Mouse (Mus musculus): ENCODE data around the gene Rnf185. TPM values are rescaled to one million over a fixed set of nuclear protein-coding genes. Genes with fewer than 3 reads are reported as not detected.

The Rnf185 gene
- polyA plus RNA-seq (2012; rRNA removed; ENCODE audit: low replicate concordance): 24.0 and 45.3 TPM in 2 replicates

DNA sequence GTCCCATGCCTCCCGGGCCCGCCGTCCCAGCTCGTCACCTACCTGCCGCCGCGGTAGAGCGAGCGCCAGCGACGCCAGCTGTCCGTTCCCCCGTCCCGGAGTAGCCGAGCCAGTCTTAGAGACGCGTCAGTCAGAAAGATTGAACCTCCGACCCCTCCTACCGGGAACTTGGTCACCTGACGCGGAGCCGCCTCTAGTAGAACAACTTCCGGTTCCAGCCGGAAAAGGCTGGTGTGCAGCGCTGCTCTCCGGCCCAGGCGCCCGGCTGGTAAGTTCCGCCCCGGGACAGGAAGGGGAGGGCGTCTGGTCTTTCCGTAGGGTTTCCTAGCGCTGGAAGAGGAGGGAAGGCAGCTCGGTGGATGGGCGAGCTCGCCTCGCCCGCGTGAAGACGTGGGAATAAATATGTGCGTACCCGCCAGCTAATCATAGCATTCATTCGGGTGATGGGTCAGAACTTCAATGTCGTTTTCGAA lies at the start of gene Rnf185:
Rnf185 (minus strand) TSS at position 197 of the 473 bp plus-strand sequence.

DNA sequence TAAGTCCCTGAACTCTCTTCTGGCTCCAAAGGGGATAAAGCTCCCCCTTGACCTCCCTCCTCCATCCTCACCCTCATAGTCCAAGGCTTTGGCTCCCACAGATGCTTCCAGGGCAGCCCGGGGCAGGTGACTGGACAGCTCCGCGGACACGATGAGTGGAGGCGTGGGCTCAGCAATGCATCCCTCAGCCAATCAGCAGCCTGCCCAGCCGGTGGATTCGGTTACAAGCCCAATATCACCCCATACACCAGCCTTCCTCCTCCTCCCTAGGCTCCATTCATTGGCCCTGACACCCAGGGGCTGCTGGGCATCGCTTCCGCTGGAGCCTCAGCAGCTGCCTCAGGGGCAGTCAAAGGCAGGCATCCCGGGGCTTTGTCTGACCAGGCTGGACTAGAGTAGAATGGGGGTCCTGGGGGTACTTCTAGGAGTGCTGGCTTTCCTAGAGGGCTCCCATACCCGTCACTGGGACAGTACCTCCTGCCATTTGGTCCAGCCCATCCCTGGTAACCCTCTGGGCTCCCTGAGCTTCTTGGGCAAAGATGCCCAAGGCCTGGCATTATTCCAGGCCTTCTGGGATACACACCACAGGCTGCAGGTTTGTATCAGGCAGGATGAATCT lies 35.9 kb upstream of the Rnf185 start, which contains the start of gene Pla2g3:
Pla2g3 (plus strand) TSS at position 333 of the 619 bp plus-strand sequence.

DNA sequence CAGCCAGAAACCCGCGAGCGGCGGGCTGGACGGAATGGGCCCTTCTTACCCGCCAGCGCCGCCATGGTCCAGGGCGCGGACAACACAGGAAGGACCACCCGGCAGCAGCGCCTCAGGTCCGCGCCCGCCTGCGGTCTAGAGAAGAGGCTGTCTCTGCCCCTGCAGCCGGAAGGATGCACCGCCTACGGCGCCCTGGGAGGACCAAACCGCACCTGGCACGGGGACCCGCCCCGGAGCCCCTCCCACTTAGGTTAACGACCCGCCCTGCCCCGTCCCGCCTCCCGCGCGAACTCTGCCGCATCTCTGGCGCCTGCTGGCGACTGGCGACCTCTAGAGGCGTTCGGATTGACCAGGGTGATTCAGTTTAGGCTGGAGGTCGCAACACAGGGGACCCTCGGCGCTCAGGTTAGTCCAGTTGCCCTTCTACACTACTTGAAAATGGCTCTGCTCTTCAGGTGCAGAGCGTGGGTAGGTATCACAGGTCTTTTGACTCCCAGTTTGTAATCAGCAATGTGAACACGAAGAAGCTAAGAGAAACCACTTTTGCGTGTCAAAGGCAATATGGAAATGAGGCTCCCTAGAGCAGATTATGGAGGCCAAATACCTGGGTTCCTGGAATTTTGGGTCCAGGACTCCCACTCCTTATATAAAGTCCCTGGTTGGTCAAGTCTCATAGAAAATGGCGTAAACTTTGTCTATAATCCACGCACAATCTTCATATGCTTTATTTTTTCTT lies 43.0 kb downstream of the Rnf185 start, which contains the start of gene Limk2:
Limk2 (minus strand) TSS at position 193 of the 736 bp plus-strand sequence.

Other genes starting within 250 kb of the Rnf185 start
- 36.0 and 56.4 TPM in 2 replicates for gene Eif4enif1, start 250.0 kb downstream of the Rnf185 start, polyA plus RNA-seq (2012; rRNA removed; ENCODE audit: low replicate concordance)
- 15.5 and 28.1 TPM in 2 replicates for gene Drg1, start 185.9 kb downstream of the Rnf185 start, polyA plus RNA-seq (2012; rRNA removed; ENCODE audit: low replicate concordance)
- gene Patz1, start 163.5 kb downstream of the Rnf185 start, polyA plus RNA-seq (2012; rRNA removed; ENCODE audit: low replicate concordance): 24.7 and 51.7 TPM in 2 replicates
- 23.0 and 53.0 TPM in 2 replicates for gene Pik3ip1, start 122.0 kb downstream of the Rnf185 start, polyA plus RNA-seq (2012; rRNA removed; ENCODE audit: low replicate concordance)
- gene Limk2, start 43.2 kb downstream of the Rnf185 start, polyA plus RNA-seq (2012; rRNA removed; ENCODE audit: low replicate concordance): 68.0 and 81.3 TPM in 2 replicates
- 0.42 and 0.45 TPM in 2 replicates for gene Pla2g3, start 35.9 kb upstream of the Rnf185 start, polyA plus RNA-seq (2012; rRNA removed; ENCODE audit: low replicate concordance)
- gene Inpp5j, start 52.5 kb upstream of the Rnf185 start, polyA plus RNA-seq (2012; rRNA removed; ENCODE audit: low replicate concordance): 4.0 and 5.4 TPM in 2 replicates
- 88.8 and 176 TPM in 2 replicates for gene Selenom, start 62.3 kb upstream of the Rnf185 start, polyA plus RNA-seq (2012; rRNA removed; ENCODE audit: low replicate concordance)
- 27.1 and 39.0 TPM in 2 replicates for gene Smtn, start 88.2 kb upstream of the Rnf185 start, polyA plus RNA-seq (2012; rRNA removed; ENCODE audit: low replicate concordance)
- 8.2 and 14.0 TPM in 2 replicates for gene Morc2a, start 196.8 kb upstream of the Rnf185 start, polyA plus RNA-seq (2012; rRNA removed; ENCODE audit: low replicate concordance)